Mouse (Mus musculus) layer of hippocampus, adult 18-20 months (tissue): ENCODE measurements around the gene Gm12887. TPM values are rescaled to one million over a fixed set of nuclear protein-coding genes. Genes with fewer than 3 reads are reported as not detected.

Experiments
- DNase-seq, 2 experiments: peaks; one replicate each; pipeline ENCODE4 v3.0.0; 2022; ENCODE audit warnings: low spot score in 2 of 2
- long read RNA-seq: library from polyadenylated mRNA; stranded (forward); transcript quantifications from one replicate; pipeline ENCODE4 v2.0.0, GENCODE M21; 2021
- total RNA-seq, 2 experiments: library from RNA; stranded (reverse); gene quantifications; 2 replicates each; pipeline ENCODE4 v1.2.3; 2021

The Gm12887 gene
- not detected for total RNA-seq
- long read RNA-seq = 0 reads

- no peak for DNase-seq
Measured at GRCm38 (mm10) chr4:121622003-121622402, at the start of gene Gm12887. TSS of gene Gm12887 (minus strand) at chr4:121622103.

- no peak for DNase-seq
Measured at GRCm38 (mm10) chr4:121657040-121657439, 35.1 kb upstream of the Gm12887 start.

Other genes with a start within 250 kb of the Gm12887 start
- not detected for gene Gm12886, start 199.0 kb downstream of the Gm12887 start, total RNA-seq